Mouse (Mus musculus): ENCODE results near the gene Sgtb. TPM values are rescaled to one million over a fixed set of nuclear protein-coding genes. Genes with fewer than 3 reads are reported as not detected.
A peak's percentile ranks its signal among the peaks of the same experiment; 100 is the strongest.

The Sgtb gene
- total RNA-seq, 2 experiments from 2014 or later = 0.30 to 0.57 TPM

- DNase-seq (ENCODE audit: low spot score) = peak; percentile 97
These were observed 69.1 kb downstream of the Sgtb start, which contains the start of gene Trim23 for GRCm38 (mm10) chr13:104178650-104179121. Gene Trim23, plus strand, starts transcription at chr13:104178797.

DNA sequence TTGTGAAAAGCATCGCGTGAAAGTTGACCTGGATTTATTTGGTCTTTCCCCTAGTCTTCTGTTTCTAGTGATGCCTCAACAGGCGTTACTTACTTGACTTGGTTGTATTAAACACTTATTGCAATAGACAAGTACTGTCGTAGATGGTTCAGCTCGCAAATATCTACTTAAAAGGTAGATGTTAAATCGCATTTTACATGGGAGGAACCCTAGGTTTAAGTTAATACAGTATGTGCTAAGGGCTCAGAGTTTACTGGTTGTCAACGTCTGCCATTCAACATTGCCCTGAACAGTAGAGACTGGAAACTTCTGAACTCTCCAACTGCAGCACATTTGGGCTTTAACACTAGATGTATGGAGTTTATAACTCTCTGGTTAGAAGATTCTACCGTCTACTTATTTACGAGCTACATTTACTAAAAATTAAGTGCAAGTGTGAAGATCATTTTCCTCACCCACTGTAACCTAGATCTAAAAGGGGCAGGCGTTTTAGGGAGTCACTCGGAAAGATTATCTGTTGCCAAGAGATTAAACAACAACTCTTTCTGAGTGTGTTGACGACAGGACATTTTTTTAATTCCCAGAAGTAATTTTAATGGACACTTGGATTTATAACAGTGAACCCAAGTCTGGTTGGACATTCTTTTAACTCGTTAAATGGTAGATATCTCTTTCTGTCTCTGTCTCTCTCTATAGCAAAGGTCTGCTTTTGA is 69.8 kb downstream of the Sgtb start:
- DNase-seq (ENCODE audit: low spot score) = no peak

GRCm38 (mm10) chr13:104187357-104187756 is 77.8 kb downstream of the Sgtb start:
- no peak for DNase-seq (ENCODE audit: low spot score)

Other genes starting within 250 kb of the Sgtb start
- gene Erbin, start 189.2 kb upstream of the Sgtb start, total RNA-seq (2021) = 10 to 100 TPM; 33.6 to 46.4 TPM
- 1 to 10 TPM; 4.7 to 7.0 TPM for gene Nln, start 127 bp upstream of the Sgtb start, total RNA-seq (2021)
- gene Trappc13, start 68.7 kb downstream of the Sgtb start, total RNA-seq (2021) = 10 to 100 TPM; 29.0 to 29.8 TPM
- gene Trim23, start 69.1 kb downstream of the Sgtb start, total RNA-seq (2021) = 10 to 100 TPM; 24.8 to 26.5 TPM
- gene Cenpk, start 118.9 kb downstream of the Sgtb start, total RNA-seq (2021) = under 1 TPM; 0.25 to 0.50 TPM
- 1 to 10 TPM; 7.8 to 7.9 TPM for gene Ppwd1, start 119.1 kb downstream of the Sgtb start, total RNA-seq (2021)
- gene Adamts6, start 178.1 kb downstream of the Sgtb start, total RNA-seq (2021) = 1 to 10 TPM; 1.1 to 1.7 TPM

All from gastrocnemius, adult 18-20 months (tissue).